Mouse (Mus musculus): ENCODE measurements around the gene Iqcb1. TPM values are rescaled to one million over a fixed set of nuclear protein-coding genes. Genes with fewer than 3 reads are reported as not detected.

Gene Iqcb1
- total and polyA plus RNA-seq, 3 experiments = 41.0 to 47.7 (median 46.4) TPM

GRCm38 (mm10) chr16:36784146-36784545 is 44.0 kb upstream of the Iqcb1 start:
- dilution Hi-C loops (cut with MboI; ENCODE audit: extremely low pct_ligation_motif_present, extremely low pct_unique_long_range_greater_than_20kb, low sequenced_read_pairs) (no loop called here), in situ Hi-C loops (cut with MboI; ENCODE audit: low pct_ligation_motif_present, low pct_unique_long_range_greater_than_20kb, low sequenced_read_pairs) (no loop called here)

GRCm38 (mm10) chr16:36784594-36785313 is 43.4 kb upstream of the Iqcb1 start, which contains the start of gene Slc15a2:
Gene Slc15a2, minus strand, starts transcription at chr16:36784962.
- Histone ChIP-seq H3K4me1 (ENCODE audit: control insufficient read depth in 1 of 2, insufficient read depth in 2 of 2) (no peaks in the 10 kb centered on the region), H3K27ac (ENCODE audit: insufficient read depth, low read depth) (no peak within 1 kb of the TSS), H3K27me3 (replicated peaks) (no peaks in the 10 kb centered on the region), H3K36me3 (replicated peaks in 1 of 2; ENCODE audit: control insufficient read depth in 1 of 2, insufficient read depth in 1 of 2, low read length in 1 of 2) (no peaks in the 10 kb centered on the region), H3K9me3 (replicated peaks; ENCODE audit: low read length) (no peaks in the 10 kb centered on the region), H3K79me2 (replicated peaks; ENCODE audit: control insufficient read depth, extremely low read depth, insufficient read depth, poor library complexity, severe bottlenecking) (no peaks in the 10 kb centered on the region), H3K4me3 (replicated peaks in 1 of 3; ENCODE audit: low read depth in 2 of 3, low read length in 2 of 3, poor library complexity in 1 of 3) (no peak within 1 kb of the TSS), H3K4me2 (ENCODE audit: insufficient read depth, low read depth, poor library complexity, severe bottlenecking) (0 out of 2 replicates have a peak within 1 kb of the TSS, but pooled peaks have one; percentile 22), H3K9ac (ENCODE audit: insufficient read depth, low read depth) (no peak within 1 kb of the TSS)
- dilution Hi-C loops (cut with MboI; ENCODE audit: extremely low pct_ligation_motif_present, extremely low pct_unique_long_range_greater_than_20kb, low sequenced_read_pairs) (no loop called here), in situ Hi-C loops (cut with MboI; ENCODE audit: low pct_ligation_motif_present, low pct_unique_long_range_greater_than_20kb, low sequenced_read_pairs) (no loop called here)
- TF ChIP-seq CTCF (conservative IDR thresholded peaks at IDR 0.05 in 1 of 2, IDR thresholded peaks at IDR 0.05 in 1 of 2; ENCODE audit: low read depth in 2 of 2, low read length in 2 of 2) (no peak), BHLHE40 (IDR thresholded peaks at IDR 0.05; ENCODE audit: low read depth, low read length) (peak; percentile 72)
- DNase-seq (ENCODE audit: extremely low read depth) = no peak

More at GRCm38 (mm10) chr16:36784146-36784545, 44.0 kb upstream of the Iqcb1 start:
- Histone ChIP-seq H3K9me3 (replicated peaks; ENCODE audit: low read length) (no peaks in the 10 kb centered on the region), H3K79me2 (replicated peaks; ENCODE audit: control insufficient read depth, extremely low read depth, insufficient read depth, poor library complexity, severe bottlenecking) (no peaks in the 10 kb centered on the region), H3K4me2 (ENCODE audit: insufficient read depth, low read depth, poor library complexity, severe bottlenecking) (no peak overlapping the region), H3K27me3 (replicated peaks) (no peaks in the 10 kb centered on the region), H3K4me1 (ENCODE audit: control insufficient read depth in 1 of 2, insufficient read depth in 2 of 2) (no peaks in the 10 kb centered on the region), H3K4me3 (replicated peaks in 1 of 3; ENCODE audit: low read depth in 2 of 3, low read length in 2 of 3, poor library complexity in 1 of 3) (no peak overlapping the region), H3K36me3 (replicated peaks in 1 of 2; ENCODE audit: control insufficient read depth in 1 of 2, insufficient read depth in 1 of 2, low read length in 1 of 2) (no peaks in the 10 kb centered on the region), H3K9ac (ENCODE audit: insufficient read depth, low read depth) (no peak overlapping the region), H3K27ac (ENCODE audit: insufficient read depth, low read depth) (no peak overlapping the region)
- DNase-seq (ENCODE audit: extremely low read depth) = no peak
- TF ChIP-seq MEF2A (IDR thresholded peaks at IDR 0.05; ENCODE audit: borderline replicate concordance, low read depth, low read length) = no peak
- TF ChIP-seq RAD21 (IDR thresholded peaks at IDR 0.05; ENCODE audit: low read depth, low read length) = no peak
- TF ChIP-seq UBTF (IDR thresholded peaks at IDR 0.05; ENCODE audit: low read depth, low read length) = no peak
- no peak for TF ChIP-seq ETS1 (conservative IDR thresholded peaks at IDR 0.05; ENCODE audit: low read depth, low read length)
- no peak for TF ChIP-seq KAT2A (IDR thresholded peaks at IDR 0.05; ENCODE audit: insufficient replicate concordance, low read length)
- no peak for TF ChIP-seq NRF1 (IDR thresholded peaks at IDR 0.05; ENCODE audit: low read depth, low read length)
- no peak for TF ChIP-seq E2F4 (IDR thresholded peaks at IDR 0.05; ENCODE audit: insufficient replicate concordance, low read depth, low read length)
- TF ChIP-seq POLR2A (IDR thresholded peaks at IDR 0.05; ENCODE audit: low read depth, low read length) = no peak
- no peak for TF ChIP-seq ZMIZ1 (IDR thresholded peaks at IDR 0.05; ENCODE audit: low read depth, low read length)
- no peak for TF ChIP-seq MAX (IDR thresholded peaks at IDR 0.05; ENCODE audit: low read length)
- TF ChIP-seq IRF4 (IDR thresholded peaks at IDR 0.05; ENCODE audit: low read depth, low read length) = no peak
- TF ChIP-seq ZC3H11A (IDR thresholded peaks at IDR 0.05; ENCODE audit: low read depth, low read length) = no peak
- no peak for TF ChIP-seq BHLHE40 (IDR thresholded peaks at IDR 0.05; ENCODE audit: low read depth, low read length)

Data from CH12.LX (cell line).